Mouse (Mus musculus) left cerebral cortex, postnatal 14 days (tissue): ENCODE data around the gene 1700061G19Rik. TPM values are rescaled to one million over a fixed set of nuclear protein-coding genes. Genes with fewer than 3 reads are reported as not detected.
"Not testable (repeated sequence)": the region's sequence is repeated elsewhere in the genome, so short reads cannot be mapped to it uniquely, and the experiment has no call there.

Experiments
- DNase-seq, 2 experiments: peaks; one replicate each; pipeline ENCODE4 v3.0.0; 2021 to 2022; ENCODE audit warnings: low spot score in 2 of 2, mixed read lengths in 1 of 2
- intact Hi-C: fragments of 180-260 bp; cut with DNase I; formaldehyde crosslinking; loops from one replicate; pipeline ENCODE4 v1.15.1; 2025
- total RNA-seq, 2 experiments: library from RNA; stranded (reverse); gene quantifications; 2 replicates each; pipeline ENCODE4 v1.2.3; 2021

1700061G19Rik gene
- total RNA-seq, 2 experiments from 2014 or later, result 0.18 TPM; not detected in 1

DNA sequence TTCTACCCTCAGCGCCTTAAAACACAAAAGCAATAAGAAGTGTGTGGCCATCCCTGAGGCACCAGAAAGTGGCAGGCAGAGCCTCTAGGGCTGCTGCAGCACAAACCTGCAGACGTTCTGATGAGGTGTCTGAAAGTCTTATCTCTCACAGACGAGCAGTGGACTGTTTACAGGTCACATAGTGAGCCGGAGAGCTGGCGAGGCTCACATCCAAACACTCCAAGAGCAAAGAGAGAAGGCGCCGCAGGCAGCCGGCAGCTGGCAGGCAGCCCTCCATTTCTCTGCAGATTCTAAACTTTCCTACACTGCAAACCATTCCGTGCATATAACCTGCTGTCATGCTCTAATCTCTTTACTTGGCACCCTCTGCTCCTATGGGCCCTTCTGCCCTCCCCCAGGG lies 32.6 kb downstream of the 1700061G19Rik start:
- DNase-seq, result no peak
- intact Hi-C loops, result no loop called here

DNA sequence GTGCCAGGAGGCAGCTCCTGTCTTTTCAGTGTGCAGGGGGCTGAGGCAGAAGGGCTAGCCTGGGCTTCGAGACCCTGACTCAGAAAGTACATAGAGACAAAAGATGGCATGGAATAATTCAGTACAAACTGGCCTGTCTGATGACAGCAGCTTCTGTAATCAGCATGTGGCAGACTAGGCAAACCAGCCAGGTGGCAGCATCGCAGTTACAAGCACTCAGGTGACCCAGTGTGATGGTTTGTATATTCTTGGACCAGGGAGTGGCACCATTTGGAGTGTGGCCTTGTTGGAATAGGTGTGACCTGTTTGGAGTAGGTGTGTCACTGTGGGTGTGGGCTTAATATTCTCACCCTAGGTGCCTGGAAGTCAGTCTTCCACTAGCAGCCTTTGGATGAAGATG lies 34.5 kb downstream of the 1700061G19Rik start:
- intact Hi-C loops, DNase-seq: not testable (repeated sequence)

DNA sequence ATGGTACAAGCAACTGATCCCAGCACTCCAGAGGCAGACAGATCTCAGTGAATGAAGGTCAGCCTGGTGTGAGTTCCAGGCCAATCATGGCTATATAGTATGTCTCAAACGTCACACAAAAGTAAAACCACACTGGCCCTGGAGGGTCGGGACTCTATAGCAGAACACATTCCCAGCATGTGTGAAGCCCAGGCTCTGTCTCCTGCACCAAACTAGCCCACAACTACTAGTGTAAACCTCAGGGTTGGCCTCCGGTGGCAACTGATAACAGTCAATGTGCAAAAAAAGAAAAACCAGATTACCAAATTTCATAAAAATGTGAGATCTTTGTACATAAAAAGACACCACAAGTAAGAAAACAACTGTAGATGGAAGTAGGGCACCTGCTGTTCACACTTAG lies 37.7 kb downstream of the 1700061G19Rik start:
- intact Hi-C loops, result no loop called here
- no peak for DNase-seq

DNA sequence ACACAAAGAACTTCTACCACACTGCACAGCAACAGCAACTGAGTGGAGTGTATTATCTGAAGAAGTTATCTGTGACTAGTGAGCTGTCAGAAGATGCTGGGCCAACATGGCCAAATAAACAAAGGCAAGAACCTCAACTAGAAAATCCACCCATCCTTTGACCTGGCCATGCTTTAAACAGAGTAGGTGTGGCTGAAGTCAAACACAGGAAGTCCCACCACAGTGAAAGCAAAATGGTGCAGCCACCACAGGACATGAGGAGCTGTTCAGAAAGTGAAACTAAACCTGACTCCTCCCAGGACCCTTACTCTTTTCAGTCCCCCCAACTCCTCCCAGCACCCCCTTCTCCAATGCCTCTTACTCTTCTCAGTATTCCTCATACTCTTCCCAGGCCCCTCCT lies 38.2 kb downstream of the 1700061G19Rik start:
- DNase-seq, result no peak
- intact Hi-C loops, result no loop called here

DNA sequence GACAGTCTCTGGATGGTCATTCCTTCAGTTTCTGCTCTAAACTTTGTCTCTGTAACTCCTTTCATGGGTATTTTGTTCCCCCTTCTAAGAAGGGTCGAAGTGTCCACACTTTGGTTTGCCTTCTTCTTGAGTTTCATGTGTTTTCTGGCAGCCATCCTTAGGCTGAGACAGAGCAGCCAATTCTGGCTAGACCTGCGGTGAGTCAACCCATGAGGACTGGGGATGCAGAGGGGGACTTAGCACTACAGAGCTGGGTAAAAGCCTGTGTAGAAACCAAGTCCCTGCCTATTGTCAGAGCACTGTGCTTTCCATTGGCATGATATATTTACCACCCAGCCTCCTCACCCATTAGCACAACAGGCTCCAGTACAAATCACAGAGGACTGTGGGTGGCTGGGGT lies 41.9 kb downstream of the 1700061G19Rik start:
- no peak for DNase-seq
- intact Hi-C loops, result no loop called here

DNA sequence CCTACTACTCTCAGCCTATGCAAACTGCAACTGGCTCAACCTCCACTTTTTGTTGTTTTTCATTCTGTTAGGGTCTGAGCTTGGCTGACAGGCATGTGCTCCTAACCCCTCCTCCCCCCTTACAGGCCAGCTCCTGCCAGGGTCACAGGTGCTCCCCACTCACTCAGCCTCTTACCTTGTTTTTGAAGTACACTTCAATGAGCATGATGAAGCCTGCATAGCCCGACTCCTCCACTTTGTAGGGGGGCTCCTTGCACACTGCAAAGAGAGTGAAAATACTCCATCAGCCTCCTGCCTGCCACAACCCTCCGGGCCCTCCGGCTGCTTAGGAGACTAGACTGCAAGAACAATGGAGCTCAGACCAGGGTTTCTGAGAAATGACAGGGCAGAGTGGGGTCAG lies 44.4 kb downstream of the 1700061G19Rik start:
- no peak for DNase-seq
- intact Hi-C loops, result no loop called here

DNA sequence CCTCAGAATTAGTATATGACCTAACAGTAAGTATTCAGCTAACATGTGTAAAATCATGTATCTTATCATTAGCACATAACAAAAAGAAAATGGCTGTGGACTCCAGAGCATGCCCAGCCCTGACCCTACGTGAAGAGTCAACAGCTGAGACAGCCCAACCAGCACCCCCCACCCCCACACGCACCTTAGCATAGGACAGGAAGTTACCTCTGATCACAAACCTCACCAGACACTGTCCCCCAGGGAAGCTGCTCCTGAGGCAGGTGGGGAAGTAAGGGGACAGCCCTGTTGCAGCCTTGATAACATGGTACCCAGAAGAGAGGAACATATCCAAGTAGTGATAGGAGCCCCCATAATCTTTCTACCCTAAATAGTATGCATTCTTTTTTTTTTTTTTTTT lies 50.7 kb downstream of the 1700061G19Rik start:
- intact Hi-C loops, result no loop called here
- no peak for DNase-seq

DNA sequence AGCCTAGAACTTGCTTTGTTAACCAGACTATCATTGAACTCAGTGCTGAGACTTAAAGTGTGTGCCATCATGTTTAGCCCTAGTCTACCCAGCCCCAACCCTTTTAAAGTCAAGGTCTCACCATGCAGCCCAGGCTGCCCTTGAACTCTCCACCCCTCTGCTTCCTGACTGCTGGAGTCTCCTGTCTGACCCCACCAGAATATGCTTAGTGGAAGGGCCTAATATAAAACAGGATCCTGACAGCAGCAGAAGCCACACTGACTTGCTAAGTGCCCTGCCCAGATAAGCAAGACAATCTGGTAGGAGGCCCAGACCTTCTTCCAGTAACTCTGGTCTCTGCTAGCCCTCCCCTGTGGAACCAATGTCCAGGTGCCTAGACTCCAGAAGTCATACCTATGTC lies 53.8 kb downstream of the 1700061G19Rik start:
- intact Hi-C loops, result no loop called here
- no peak for DNase-seq

DNA sequence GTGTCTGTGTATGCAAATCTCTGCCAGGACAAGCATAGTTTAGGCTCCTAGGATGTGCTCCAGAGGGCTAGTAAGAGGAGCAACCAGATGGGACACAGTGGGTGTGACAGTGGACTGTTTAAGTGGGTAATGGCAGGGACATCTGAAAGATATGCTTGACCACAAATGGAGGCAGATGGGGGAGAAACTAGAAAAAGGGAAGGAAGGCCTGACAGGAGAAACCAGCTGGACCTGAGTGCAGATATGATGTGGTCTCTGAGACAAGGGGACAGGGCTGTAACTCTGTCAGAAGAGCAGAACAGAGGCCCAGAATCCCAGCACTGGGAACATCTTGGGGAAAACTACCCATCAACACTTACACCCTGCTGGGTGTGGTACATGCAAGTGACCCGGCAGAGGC lies 54.3 kb downstream of the 1700061G19Rik start:
- intact Hi-C loops, result no loop called here
- DNase-seq, result no peak

DNA sequence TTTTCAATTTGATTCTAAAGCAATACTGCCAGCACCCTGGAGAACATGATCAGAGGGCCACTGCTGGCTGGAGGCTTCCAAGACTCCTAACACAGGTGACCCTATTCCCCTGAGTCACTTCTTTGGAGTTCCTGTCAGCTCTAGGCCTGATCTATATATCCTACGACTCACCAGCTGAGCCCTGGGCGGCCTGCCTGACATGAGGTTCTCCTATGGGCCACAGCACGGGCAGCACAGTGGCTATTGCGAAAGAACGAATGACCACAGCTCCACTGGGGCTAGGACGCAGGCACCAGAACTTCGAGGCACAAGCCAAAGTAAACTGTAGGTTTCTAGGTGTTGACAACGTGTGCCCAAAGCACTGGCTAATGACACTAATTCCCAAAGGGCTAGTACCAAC lies 54.7 kb downstream of the 1700061G19Rik start:
- DNase-seq, result no peak

DNA sequence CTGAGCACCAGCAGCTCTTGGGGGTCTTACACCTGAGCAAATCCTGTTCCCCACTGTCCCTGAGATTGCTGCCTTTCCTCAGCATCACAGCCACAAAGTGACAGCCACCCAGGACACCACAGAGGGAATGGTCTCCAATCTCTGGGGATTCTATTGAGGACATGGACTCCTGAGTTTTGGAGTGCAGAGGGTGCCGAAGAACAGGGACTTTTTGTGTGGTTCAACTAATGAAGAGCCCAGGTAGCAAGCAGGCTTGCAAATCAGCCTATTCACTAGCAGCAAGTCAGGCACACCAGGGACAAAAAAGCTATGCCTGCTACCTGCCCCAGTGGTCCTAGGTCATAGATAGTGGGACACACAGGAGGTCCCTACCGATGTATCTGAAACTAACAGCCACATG lies 58.1 kb downstream of the 1700061G19Rik start:
- no peak for DNase-seq
- intact Hi-C loops, result no loop called here

More for the DNA sequence above, 54.7 kb downstream of the 1700061G19Rik start:
- intact Hi-C loops, result no loop called here

DNA sequence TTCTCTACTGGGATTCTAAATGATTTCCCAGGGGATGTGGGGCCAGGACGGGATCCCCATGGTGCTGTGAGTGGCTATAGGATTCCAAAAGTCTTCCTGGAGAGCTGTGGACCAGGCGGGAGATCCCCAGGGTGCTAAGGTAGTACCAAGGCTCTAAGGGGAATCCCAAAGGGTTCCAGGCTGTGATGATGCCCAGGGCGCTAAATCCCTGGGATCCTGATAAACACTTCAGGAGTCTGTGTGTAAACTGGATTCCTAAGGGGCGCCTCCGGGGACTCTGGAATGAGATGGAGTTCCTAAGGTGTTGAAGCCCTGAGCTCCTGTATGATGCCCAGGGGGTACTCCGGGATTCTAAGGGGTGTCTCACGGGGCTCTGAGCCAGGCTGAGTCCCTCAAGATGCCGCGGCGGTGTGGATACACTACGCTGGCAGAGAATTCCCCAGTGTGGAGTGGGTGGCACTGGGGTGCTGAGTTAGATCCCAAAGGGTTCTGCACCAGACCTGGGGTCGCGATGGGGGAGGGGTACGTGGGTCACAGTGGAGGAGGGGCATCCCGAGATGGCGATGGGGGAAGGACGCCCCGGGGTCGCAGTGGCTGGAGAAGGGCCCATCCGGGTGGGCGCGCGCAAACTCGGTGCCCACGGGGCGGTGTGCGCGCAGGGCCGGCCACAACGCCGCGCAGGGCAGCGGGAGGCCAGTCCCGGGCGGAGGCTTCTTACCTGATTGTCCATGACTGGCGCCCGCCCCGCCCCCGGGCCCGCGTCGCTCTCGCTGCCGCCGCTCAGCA lies 59.5 kb downstream of the 1700061G19Rik start:
- peak in 1 of 2 experiments; percentile 26 for DNase-seq
- intact Hi-C loops, result loop anchor here (5.0 kb wide), 1 partner anchor 37 kb away; no protein-coding TSS in a partner anchor

DNA sequence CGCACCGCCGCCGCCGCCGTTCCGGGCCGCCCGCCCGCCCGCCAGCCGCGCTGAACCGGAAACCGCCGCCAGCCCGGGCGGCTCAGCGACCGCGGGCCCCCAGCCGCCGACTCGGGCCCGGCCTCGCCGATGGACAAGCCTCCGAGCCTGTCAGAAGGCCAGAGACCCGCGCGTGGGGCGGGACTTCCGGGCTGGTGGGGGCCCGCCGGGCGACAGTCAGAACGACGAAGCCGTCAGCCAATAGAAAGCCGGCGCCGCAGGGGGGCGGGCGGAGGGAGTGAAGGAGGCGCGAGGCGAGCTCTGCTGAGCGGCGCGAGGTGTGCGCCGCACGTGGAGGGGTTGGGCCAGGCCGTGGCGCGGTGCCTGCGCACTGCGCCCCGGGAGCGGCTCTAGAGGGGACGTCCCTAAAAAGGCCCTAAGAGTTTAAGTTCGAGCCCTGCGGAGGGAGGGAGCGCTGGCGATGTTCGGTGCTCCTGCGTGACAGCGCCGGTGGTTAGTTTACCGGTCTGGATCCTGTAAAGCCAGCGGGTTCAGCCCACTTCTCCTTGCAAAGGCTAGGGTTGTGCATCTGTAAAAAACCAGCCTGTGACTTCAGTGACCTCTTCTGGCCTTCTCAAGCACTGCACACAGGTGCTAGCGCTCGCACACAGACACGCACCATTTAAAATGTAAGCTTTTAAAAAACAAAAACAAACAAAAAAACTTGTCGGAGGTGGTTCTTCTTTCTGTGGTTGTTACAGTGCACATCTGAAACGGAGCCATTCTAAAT lies 60.3 kb downstream of the 1700061G19Rik start, which contains the start of gene Mllt1:
Gene Mllt1 (minus strand): TSS at position 53 of the 769 bp plus-strand sequence.
- peak; percentile 98 to 100 for DNase-seq

DNA sequence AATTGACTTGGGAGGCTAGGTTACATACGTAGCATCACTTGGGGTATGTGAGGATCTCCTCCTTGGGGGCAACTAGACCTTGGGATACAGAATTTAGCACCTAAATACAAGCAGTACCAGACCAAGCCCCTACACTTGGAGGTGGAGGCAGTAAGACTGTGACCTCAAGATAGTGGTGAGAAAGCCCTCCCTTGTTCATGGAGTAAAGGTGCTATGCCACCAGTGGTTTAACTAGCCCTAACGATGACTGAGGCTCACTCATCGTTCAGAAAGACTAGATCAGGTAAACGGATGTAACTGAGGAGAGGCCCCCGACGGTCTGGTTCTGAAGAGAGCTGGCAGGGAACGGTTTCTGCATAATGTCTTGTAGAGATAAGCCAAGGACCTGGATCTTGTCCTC lies 61.5 kb downstream of the 1700061G19Rik start:
- intact Hi-C loops, result loop anchor here (5.0 kb wide), 1 partner anchor 39 kb away; no protein-coding TSS in a partner anchor

More for the DNA sequence above, 60.3 kb downstream of the 1700061G19Rik start, which contains the start of gene Mllt1:
- intact Hi-C loops, result loop anchor here (5.0 kb wide), 1 partner anchor 38 kb away; no protein-coding TSS in a partner anchor

More for the DNA sequence above, 61.5 kb downstream of the 1700061G19Rik start:
- no peak for DNase-seq

Other genes starting within 250 kb of the 1700061G19Rik start
- 10 to 100 TPM; 65.6 to 66.7 TPM for gene Lonp1, start 248.6 kb upstream of the 1700061G19Rik start, total RNA-seq
- under 1 TPM; 0.49 to 0.62 TPM for gene Catsperd, start 247.3 kb upstream of the 1700061G19Rik start, total RNA-seq
- gene Ranbp3, start 202.2 kb upstream of the 1700061G19Rik start, total RNA-seq, result 10 to 100 TPM; 87.2 to 92.9 TPM
- gene Ndufa11, start 157.7 kb upstream of the 1700061G19Rik start, total RNA-seq, result 100 to 1,000 TPM; 227 to 229 TPM
- 1 to 10 TPM; 7.8 to 8.0 TPM for gene Vmac, start 157.5 kb upstream of the 1700061G19Rik start, total RNA-seq
- gene Nrtn, start 117.9 kb upstream of the 1700061G19Rik start, total RNA-seq, result 1 to 10 TPM; 2.6 to 4.5 TPM
- gene Dus3l, start 110.7 kb upstream of the 1700061G19Rik start, total RNA-seq, result 10 to 100 TPM; 66.2 to 75.0 TPM
- under 1 TPM; 0.51 to 0.94 TPM for gene Prr22, start 105.2 kb upstream of the 1700061G19Rik start, total RNA-seq
- gene Rfx2, start 44.5 kb upstream of the 1700061G19Rik start, total RNA-seq, result 1 to 10 TPM; 2.1 to 2.4 TPM
- not detected for gene Acsbg2, start 1.0 kb upstream of the 1700061G19Rik start, total RNA-seq
- 10 to 100 TPM; 66.8 to 67.9 TPM for gene Mllt1, start 59.9 kb downstream of the 1700061G19Rik start, total RNA-seq
- gene Acer1, start 106.6 kb downstream of the 1700061G19Rik start, total RNA-seq, result not detected
- gene Clpp, start 114.8 kb downstream of the 1700061G19Rik start, total RNA-seq, result 10 to 100 TPM; 49.6 to 58.2 TPM
- gene Alkbh7, start 121.9 kb downstream of the 1700061G19Rik start, total RNA-seq, result 10 to 100 TPM; 19.9 to 26.0 TPM
- not detected for gene Pspn, start 124.5 kb downstream of the 1700061G19Rik start, total RNA-seq
- 10 to 100 TPM; 54.9 to 58.4 TPM for gene Gtf2f1, start 135.8 kb downstream of the 1700061G19Rik start, total RNA-seq
- gene Gm17949, start 136.0 kb downstream of the 1700061G19Rik start, total RNA-seq, result under 1 TPM in 1 of 2 experiments, not detected in 1; 0.30 TPM
- 100 to 1,000 TPM; 116 to 117 TPM for gene Khsrp, start 156.0 kb downstream of the 1700061G19Rik start, total RNA-seq
- not detected for gene Slc25a41, start 166.2 kb downstream of the 1700061G19Rik start, total RNA-seq
- 1 to 10 TPM in 1 of 2 experiments, not detected in 1; 1.6 TPM for gene Crb3, start 183.6 kb downstream of the 1700061G19Rik start, total RNA-seq
- 100 to 1,000 TPM; 361 to 364 TPM for gene Slc25a23, start 184.4 kb downstream of the 1700061G19Rik start, total RNA-seq
- gene Dennd1c, start 203.0 kb downstream of the 1700061G19Rik start, total RNA-seq, result 1 to 10 TPM; 1.8 to 1.9 TPM
- gene Tubb4a, start 212.3 kb downstream of the 1700061G19Rik start, total RNA-seq, result 100 to 1,000 TPM; 671 to 695 TPM
- gene Tnfsf9, start 229.8 kb downstream of the 1700061G19Rik start, total RNA-seq, result under 1 TPM; 0.26 to 0.42 TPM